Mouse (Mus musculus) brain, embryonic 14.5 days (tissue): ENCODE data around the gene Sncg. TPM values are rescaled to one million over a fixed set of nuclear protein-coding genes. Genes with fewer than 3 reads are reported as not detected.

Source experiments
- DNase-seq: peaks from one replicate; pipeline ENCODE4 v3.0.0-alpha.2; 2011; ENCODE audit warnings: low read depth
- CTCF ChIP-seq: fragments of 200-500 bp; IDR thresholded peaks from 2 replicates; pipeline ENCODE4 v1.5.1; 2012; ENCODE audit warnings: inconsistent platforms, mild to moderate bottlenecking, moderate library complexity, borderline replicate concordance; ENCODE audit not compliant: insufficient read depth, insufficient read length; ENCODE audit errors: extremely low read depth
- POLR2A ChIP-seq: fragments of 200-500 bp; IDR thresholded peaks from 2 replicates; pipeline ENCODE4 v1.6.1; 2012; ENCODE audit warnings: mild to moderate bottlenecking, inconsistent platforms, borderline replicate concordance; ENCODE audit not compliant: poor library complexity, insufficient read depth, insufficient read length, severe bottlenecking; ENCODE audit errors: extremely low read depth
- polyA plus RNA-seq: library from polyadenylated mRNA; depleted of rRNA; stranded (reverse); fragments of >200 nt; gene quantifications from 2 replicates; pipeline ENCODE4 v1.2.3, GENCODE M21; 2012; rRNA removed

Gene Sncg
- polyA plus RNA-seq, 1 experiment: 103 TPM

GRCm38 (mm10) chr14:34323576-34324085 is 51.0 kb downstream of the Sncg start:
- TF ChIP-seq CTCF (no peak), POLR2A (no peak)
- no peak for DNase-seq

Other genes with a start within 250 kb of the Sncg start
- gene Npy4r, start 222.3 kb downstream of the Sncg start, polyA plus RNA-seq: 0.09 and 0.11 TPM in 2 replicates
- gene Gprin2, start 173.1 kb downstream of the Sncg start, polyA plus RNA-seq: 6.4 and 11.9 TPM in 2 replicates
- 0.86 and 1.2 TPM in 2 replicates for gene Syt15, start 155.2 kb downstream of the Sncg start, polyA plus RNA-seq
- gene Shld2, start 64.3 kb downstream of the Sncg start, polyA plus RNA-seq: 4.0 and 4.2 TPM in 2 replicates
- 78.7 and 99.3 TPM in 2 replicates for gene Glud1, start 64.1 kb downstream of the Sncg start, polyA plus RNA-seq
- gene Fam25c, start 19.4 kb downstream of the Sncg start, polyA plus RNA-seq: 0.85 TPM in 1 of 2 replicates, not detected in the other
- 2.5 and 4.5 TPM in 2 replicates for gene Mmrn2, start 676 bp upstream of the Sncg start, polyA plus RNA-seq
- gene Bmpr1a, start 128.6 kb upstream of the Sncg start, polyA plus RNA-seq: 21.1 and 23.9 TPM in 2 replicates
- not detected in 2 replicates for gene 9230112D13Rik, start 148.0 kb upstream of the Sncg start, polyA plus RNA-seq
- 0.83 and 0.92 TPM in 2 replicates for gene Ldb3, start 213.9 kb upstream of the Sncg start, polyA plus RNA-seq
- gene Opn4, start 225.4 kb upstream of the Sncg start, polyA plus RNA-seq: not detected in 2 replicates